Mouse (Mus musculus) forebrain, postnatal 0 days (tissue): Measurements from ENCODE around the gene Lrfn5. TPM values are rescaled to one million over a fixed set of nuclear protein-coding genes. Genes with fewer than 3 reads are reported as not detected.

Experiments used
- ATAC-seq: fragments of 200-750 bp; cut with Nextera tagmentation; 2 replicates; pipeline ENCODE4 v1.8.0; 2017; ENCODE audit warnings: mild to moderate bottlenecking, moderate library complexity
- DNase-seq: peaks from one replicate; pipeline ENCODE4 v3.0.0-alpha.2; 2015
- H3K27ac ChIP-seq: fragments of 300-500 bp; sonication (generic); 2 replicates; pipeline ENCODE4 v1.5.1; 2014; ENCODE audit warnings: low read depth, mild to moderate bottlenecking, antibody characterized with exemption, low read length, moderate library complexity, mixed read lengths
- H3K27me3 ChIP-seq: fragments of 300-500 bp; sonication (generic); 2 replicates; pipeline ENCODE4 v1.6.1; 2014; ENCODE audit warnings: mild to moderate bottlenecking, low read length, mixed read lengths; ENCODE audit not compliant: insufficient read depth
- H3K36me3 ChIP-seq: fragments of 300-500 bp; sonication (generic); 2 replicates; pipeline ENCODE4 v1.6.1; 2014; ENCODE audit warnings: mild to moderate bottlenecking, moderate library complexity; ENCODE audit not compliant: insufficient read depth
- H3K4me1 ChIP-seq: fragments of 300-500 bp; sonication (generic); 2 replicates; pipeline ENCODE4 v1.6.1; 2014; ENCODE audit warnings: antibody characterized with exemption; ENCODE audit not compliant: insufficient read depth
- H3K4me2 ChIP-seq: fragments of 300-500 bp; sonication (generic); 2 replicates; pipeline ENCODE4 v1.6.1; 2014; ENCODE audit warnings: low read depth, mild to moderate bottlenecking, moderate library complexity
- H3K4me3 ChIP-seq: fragments of 300-500 bp; sonication (generic); 2 replicates; pipeline ENCODE4 v1.5.1; 2014; ENCODE audit warnings: low read depth, low read length, mixed read lengths
- H3K9ac ChIP-seq: fragments of 300-500 bp; sonication (generic); 2 replicates; pipeline ENCODE4 v1.6.1; 2014; ENCODE audit warnings: mild to moderate bottlenecking
- H3K9me3 ChIP-seq: fragments of 300-500 bp; sonication (generic); 2 replicates; pipeline ENCODE4 v1.6.1; 2016; ENCODE audit warnings: low read length
- CTCF ChIP-seq: sonication (generic); IDR thresholded peaks from 2 replicates; pipeline ENCODE4 v1.5.1; 2016; ENCODE audit warnings: antibody characterized with exemption, control low read depth, low read depth
- WGBS: fragments of 180-500 bp; shearing (Covaris S2); extraction: QIAGEN DNeasy Blood & Tissue Kit; methylation state at CpG from one replicate; pipeline ENCODE4 v1.1.7; 2014; 5-methylcytosine and 5-hydroxymethylcytosine counted together
- polyA plus RNA-seq: library from polyadenylated mRNA; unstranded; fragments of >200 nt; fragmentation: Nextera tagmentation; extraction: Ambion mirVana; gene quantifications from 2 replicates; pipeline ENCODE4 v1.2.1, GENCODE M21; 2015
- total RNA-seq: library from RNA; depleted of rRNA; stranded (reverse); fragments of >200 nt; gene quantifications from 2 replicates; pipeline ENCODE4 v1.2.3, GENCODE M21; 2014; rRNA removed

Gene Lrfn5
- total RNA-seq (98.9 and 109 TPM in 2 replicates), polyA plus RNA-seq (46.8 and 69.9 TPM in 2 replicates)

- DNase-seq: peak; percentile 87
- peak within 1 kb of the TSS; percentile 75 for H3K4me3 ChIP-seq
- no peaks in the 10 kb centered on the region for H3K4me1 ChIP-seq
- H3K4me2 ChIP-seq: peak within 1 kb of the TSS; percentile 63
- TF ChIP-seq CTCF: no peak; the same call in 1 of the 2 replicates
- H3K9me3 ChIP-seq: no peaks in the 10 kb centered on the region
- peak within 1 kb of the TSS; percentile 92 for H3K27ac ChIP-seq
- peak within 1 kb of the TSS; percentile 87 for H3K9ac ChIP-seq
- ATAC-seq: peak; percentile 85
- 2% methylated on average over 42 of the region's 50 CpGs for WGBS
- H3K36me3 ChIP-seq: no peaks in the 10 kb centered on the region
- H3K27me3 ChIP-seq: no peaks in the 10 kb centered on the region
Observed at GRCm38 (mm10) chr12:61522829-61523370, at the start of gene Lrfn5. Gene Lrfn5, plus strand, starts transcription at chr12:61523150.

- ATAC-seq (no peak), DNase-seq (peak; percentile 60)
- Histone ChIP-seq H3K4me1 (no peaks in the 10 kb centered on the region), H3K9me3 (no peaks in the 10 kb centered on the region), H3K4me2 (peak overlapping the region; percentile 63), H3K27ac (no peak overlapping the region), H3K4me3 (peak overlapping the region; percentile 75), H3K27me3 (no peaks in the 10 kb centered on the region), H3K36me3 (no peaks in the 10 kb centered on the region), H3K9ac (peak overlapping the region; percentile 87; the same call in 1 of the 2 replicates)
- no peak for TF ChIP-seq CTCF
- WGBS: 2% methylated on average over 20 of the region's 20 CpGs
Observed at GRCm38 (mm10) chr12:61521501-61522147, 1.3 kb upstream of the Lrfn5 start.

GRCm38 (mm10) chr12:61522148-61522828, 662 bp upstream of the Lrfn5 start:
- H3K9me3 ChIP-seq: no peaks in the 10 kb centered on the region
- H3K4me1 ChIP-seq: no peaks in the 10 kb centered on the region
- H3K36me3 ChIP-seq: no peaks in the 10 kb centered on the region
- WGBS: 2% methylated on average over 6 of the region's 6 CpGs
- H3K27ac ChIP-seq: peak overlapping the region; percentile 92
- H3K9ac ChIP-seq: peak overlapping the region; percentile 87
- H3K4me3 ChIP-seq: peak overlapping the region; percentile 75
- peak; percentile 68 for DNase-seq
- TF ChIP-seq CTCF: no peak
- H3K27me3 ChIP-seq: no peaks in the 10 kb centered on the region
- peak; percentile 7; the same call in 1 of the 2 replicates for ATAC-seq
- H3K4me2 ChIP-seq: peak overlapping the region; percentile 63

GRCm38 (mm10) chr12:61523631-61524182, 757 bp downstream of the Lrfn5 start:
- H3K4me2 ChIP-seq: peak overlapping the region; percentile 63
- no peaks in the 10 kb centered on the region for H3K4me1 ChIP-seq
- H3K9me3 ChIP-seq: no peaks in the 10 kb centered on the region
- H3K36me3 ChIP-seq: no peaks in the 10 kb centered on the region
- H3K27ac ChIP-seq: peak overlapping the region; percentile 92
- DNase-seq: peak; percentile 63
- WGBS: under 1% methylated on average over 16 of the region's 16 CpGs
- H3K4me3 ChIP-seq: peak overlapping the region; percentile 75
- no peaks in the 10 kb centered on the region for H3K27me3 ChIP-seq
- peak overlapping the region; percentile 87 for H3K9ac ChIP-seq
- ATAC-seq: no peak
- no peak for TF ChIP-seq CTCF

- peak overlapping the region; percentile 75 for H3K4me3 ChIP-seq
- DNase-seq: peak; percentile 66
- H3K4me1 ChIP-seq: no peaks in the 10 kb centered on the region
- WGBS: 0% methylated on average over 33 of the region's 33 CpGs
- peak overlapping the region; percentile 87 for H3K9ac ChIP-seq
- peak overlapping the region; percentile 92 for H3K27ac ChIP-seq
- no peak for ATAC-seq
- no peaks in the 10 kb centered on the region for H3K9me3 ChIP-seq
- H3K4me2 ChIP-seq: peak overlapping the region; percentile 63
- no peak for TF ChIP-seq CTCF
- no peaks in the 10 kb centered on the region for H3K27me3 ChIP-seq
- no peaks in the 10 kb centered on the region for H3K36me3 ChIP-seq
Observed at GRCm38 (mm10) chr12:61524183-61524651, 1.3 kb downstream of the Lrfn5 start.

- Histone ChIP-seq H3K4me1 (0 out of 2 replicates have a peak, but pooled peaks cover under 1% of the 10 kb centered on the region), H3K27ac (peak overlapping the region; percentile 92), H3K9ac (peak overlapping the region; percentile 87), H3K9me3 (no peaks in the 10 kb centered on the region), H3K4me2 (peak overlapping the region; percentile 63), H3K4me3 (peak overlapping the region; percentile 75), H3K27me3 (no peaks in the 10 kb centered on the region), H3K36me3 (no peaks in the 10 kb centered on the region)
- WGBS: 3% methylated on average over 9 of the region's 9 CpGs
- ATAC-seq: peak; percentile 79
- peak; percentile 89 for DNase-seq
- peak; percentile 81 for TF ChIP-seq CTCF
Observed at GRCm38 (mm10) chr12:61526199-61526598, 3.2 kb downstream of the Lrfn5 start.
